Mouse (Mus musculus): ENCODE measurements around the gene Prss16.

Gene Prss16

GRCm38 (mm10) chr13:22035267-22036148, 26.0 kb upstream of the Prss16 start, which contains the start of the genes Hist1h2ah and Hist1h2bk:
TSS of gene Hist1h2ah (minus strand) at chr13:22035568.
TSS of gene Hist1h2bk (plus strand) at chr13:22035870.
- peak; percentile 82 for DNase-seq

GRCm38 (mm10) chr13:22034443-22035266, 25.1 kb upstream of the Prss16 start:
- DNase-seq = no peak

GRCm38 (mm10) chr13:22033741-22034442, 24.4 kb upstream of the Prss16 start:
- DNase-seq = no peak

- DNase-seq = no peak
Observed at GRCm38 (mm10) chr13:22030493-22030892, 21.0 kb upstream of the Prss16 start.

GRCm38 (mm10) chr13:22029928-22030327, 20.4 kb upstream of the Prss16 start:
- DNase-seq = no peak

- peak; percentile 96 for DNase-seq
Observed at GRCm38 (mm10) chr13:22028673-22029460, 19.3 kb upstream of the Prss16 start.

GRCm38 (mm10) chr13:22026058-22027031, 16.8 kb upstream of the Prss16 start:
- DNase-seq = peak; percentile 91

- DNase-seq = peak; percentile 82
Observed at GRCm38 (mm10) chr13:22022241-22022640, 12.7 kb upstream of the Prss16 start.

- no peak for DNase-seq
Observed at GRCm38 (mm10) chr13:22021581-22021980, 12.0 kb upstream of the Prss16 start.

GRCm38 (mm10) chr13:22020901-22021339, 11.4 kb upstream of the Prss16 start:
- peak; percentile 76 for DNase-seq

- DNase-seq = no peak
Observed at GRCm38 (mm10) chr13:22019934-22020835, 10.6 kb upstream of the Prss16 start.

- DNase-seq = peak; percentile 75
Observed at GRCm38 (mm10) chr13:22015479-22016450, 6.2 kb upstream of the Prss16 start.

GRCm38 (mm10) chr13:22014411-22014845, 4.9 kb upstream of the Prss16 start:
- DNase-seq = no peak

GRCm38 (mm10) chr13:22013716-22014115, 4.2 kb upstream of the Prss16 start:
- DNase-seq = no peak

GRCm38 (mm10) chr13:22008707-22009106, 835 bp downstream of the Prss16 start:
- no peak for DNase-seq

GRCm38 (mm10) chr13:22007872-22008271, 1.7 kb downstream of the Prss16 start:
- DNase-seq = no peak

GRCm38 (mm10) chr13:22007121-22007510, 2.4 kb downstream of the Prss16 start:
- DNase-seq = no peak
